Mouse (Mus musculus) forebrain, postnatal 0 days (tissue): ENCODE results near the gene Cyp17a1. TPM values are rescaled to one million over a fixed set of nuclear protein-coding genes. Genes with fewer than 3 reads are reported as not detected.

Experiments used
- ATAC-seq: fragments of 200-750 bp; cut with Nextera tagmentation; 2 replicates; pipeline ENCODE4 v1.8.0; 2017; ENCODE audit warnings: mild to moderate bottlenecking, moderate library complexity
- DNase-seq: peaks from one replicate; pipeline ENCODE4 v3.0.0-alpha.2; 2015
- H3K27ac ChIP-seq: fragments of 300-500 bp; sonication (generic); 2 replicates; pipeline ENCODE4 v1.5.1; 2014; ENCODE audit warnings: low read depth, mild to moderate bottlenecking, antibody characterized with exemption, low read length, moderate library complexity, mixed read lengths
- H3K27me3 ChIP-seq: fragments of 300-500 bp; sonication (generic); 2 replicates; pipeline ENCODE4 v1.6.1; 2014; ENCODE audit warnings: mild to moderate bottlenecking, low read length, mixed read lengths; ENCODE audit not compliant: insufficient read depth
- H3K36me3 ChIP-seq: fragments of 300-500 bp; sonication (generic); 2 replicates; pipeline ENCODE4 v1.6.1; 2014; ENCODE audit warnings: mild to moderate bottlenecking, moderate library complexity; ENCODE audit not compliant: insufficient read depth
- H3K4me1 ChIP-seq: fragments of 300-500 bp; sonication (generic); 2 replicates; pipeline ENCODE4 v1.6.1; 2014; ENCODE audit warnings: antibody characterized with exemption; ENCODE audit not compliant: insufficient read depth
- H3K4me2 ChIP-seq: fragments of 300-500 bp; sonication (generic); 2 replicates; pipeline ENCODE4 v1.6.1; 2014; ENCODE audit warnings: low read depth, mild to moderate bottlenecking, moderate library complexity
- H3K4me3 ChIP-seq: fragments of 300-500 bp; sonication (generic); 2 replicates; pipeline ENCODE4 v1.5.1; 2014; ENCODE audit warnings: low read depth, low read length, mixed read lengths
- H3K9ac ChIP-seq: fragments of 300-500 bp; sonication (generic); 2 replicates; pipeline ENCODE4 v1.6.1; 2014; ENCODE audit warnings: mild to moderate bottlenecking
- H3K9me3 ChIP-seq: fragments of 300-500 bp; sonication (generic); 2 replicates; pipeline ENCODE4 v1.6.1; 2016; ENCODE audit warnings: low read length
- CTCF ChIP-seq: sonication (generic); IDR thresholded peaks from 2 replicates; pipeline ENCODE4 v1.5.1; 2016; ENCODE audit warnings: antibody characterized with exemption, control low read depth, low read depth
- WGBS: fragments of 180-500 bp; shearing (Covaris S2); extraction: QIAGEN DNeasy Blood & Tissue Kit; methylation state at CpG from one replicate; pipeline ENCODE4 v1.1.7; 2014; 5-methylcytosine and 5-hydroxymethylcytosine counted together
- polyA plus RNA-seq: library from polyadenylated mRNA; unstranded; fragments of >200 nt; fragmentation: Nextera tagmentation; extraction: Ambion mirVana; gene quantifications from 2 replicates; pipeline ENCODE4 v1.2.1, GENCODE M21; 2015
- total RNA-seq: library from RNA; depleted of rRNA; stranded (reverse); fragments of >200 nt; gene quantifications from 2 replicates; pipeline ENCODE4 v1.2.3, GENCODE M21; 2014

The Cyp17a1 gene
- total and polyA plus RNA-seq, 2 experiments from 2014 or later = not detected

DNA sequence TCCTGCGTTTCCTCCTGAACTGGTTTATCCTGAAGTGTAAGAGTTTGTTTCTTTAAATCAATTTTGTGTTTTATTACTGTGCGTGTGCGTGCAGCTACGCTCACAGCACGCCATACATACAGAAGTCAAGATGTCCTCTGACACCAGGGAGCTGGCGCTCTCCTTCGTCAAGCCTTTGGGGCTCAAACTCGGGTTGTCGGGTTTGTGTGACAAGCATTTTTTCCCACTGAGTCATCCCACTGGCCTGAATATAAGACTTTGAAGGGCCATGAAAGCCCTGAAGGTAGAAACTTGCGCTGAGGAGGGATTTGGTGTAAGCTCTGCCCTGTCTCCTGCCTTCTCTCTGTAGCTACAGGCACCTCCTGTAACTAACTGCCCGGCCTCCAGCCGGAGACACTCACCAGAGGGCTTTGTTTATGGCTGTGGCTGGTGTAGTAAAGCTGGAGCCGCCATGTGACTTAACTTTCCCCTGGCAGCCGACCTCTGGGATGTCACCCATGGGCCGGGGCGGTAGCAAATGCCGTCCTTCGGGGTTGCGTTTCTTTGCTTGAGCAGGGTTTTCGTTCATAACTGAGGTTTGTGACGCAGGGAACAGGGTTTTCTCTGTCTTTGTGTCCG is 30.7 kb downstream of the Cyp17a1 start:
- DNase-seq = no peak
- H3K4me2 ChIP-seq = no peak overlapping the region
- peaks cover 6% of the 10 kb centered on the region for H3K4me1 ChIP-seq
- H3K4me3 ChIP-seq = no peak overlapping the region
- ATAC-seq = no peak
- no peak for TF ChIP-seq CTCF
- H3K27me3 ChIP-seq = no peaks in the 10 kb centered on the region
- WGBS = 60% methylated on average over 22 of the region's 22 CpGs
- no peaks in the 10 kb centered on the region for H3K9me3 ChIP-seq
- H3K9ac ChIP-seq = no peak overlapping the region
- H3K36me3 ChIP-seq = 0 out of 2 replicates have a peak, but pooled peaks cover 3% of the 10 kb centered on the region
- 0 out of 2 replicates have a peak overlapping the region, but pooled peaks have one; percentile 36 for H3K27ac ChIP-seq

DNA sequence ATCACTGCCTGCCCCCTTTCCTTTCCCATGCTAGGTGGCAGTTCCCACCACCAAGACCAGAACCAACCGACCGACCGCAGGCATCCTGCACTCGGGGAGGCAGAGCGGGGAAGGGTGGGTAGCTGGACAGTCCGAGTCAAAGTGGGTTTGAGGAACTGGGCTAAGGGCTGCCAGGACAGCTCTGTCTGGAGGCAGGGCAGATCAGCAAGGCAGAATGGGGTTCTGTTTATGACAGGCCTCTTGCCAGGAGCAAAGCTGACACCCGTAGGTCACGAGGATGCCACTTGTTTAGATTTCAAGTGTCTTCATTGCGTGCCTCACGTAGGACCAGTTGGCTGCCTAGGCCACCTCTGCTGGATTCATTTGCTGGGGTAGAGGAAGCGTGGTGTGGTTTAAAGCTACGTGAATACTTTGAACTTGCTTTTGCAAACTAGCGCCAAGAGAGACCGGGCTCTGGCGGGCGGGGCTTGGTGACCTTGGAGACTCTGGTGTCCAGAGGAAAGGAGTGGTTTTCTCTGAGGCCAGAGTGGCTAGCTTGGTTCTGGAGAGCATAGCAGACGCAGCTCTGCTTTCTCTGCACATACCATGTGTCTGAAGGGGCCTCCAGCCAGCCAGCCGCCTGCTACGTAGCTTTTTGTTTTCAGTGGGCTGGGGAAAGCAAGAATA is 31.4 kb downstream of the Cyp17a1 start:
- Histone ChIP-seq H3K9ac (no peak overlapping the region), H3K36me3 (0 out of 2 replicates have a peak, but pooled peaks cover 6% of the 10 kb centered on the region), H3K27ac (peak overlapping the region; percentile 36; the same call in 1 of the 2 replicates), H3K4me3 (no peak overlapping the region), H3K27me3 (no peaks in the 10 kb centered on the region), H3K4me2 (no peak overlapping the region), H3K9me3 (no peaks in the 10 kb centered on the region), H3K4me1 (peaks cover 6% of the 10 kb centered on the region)
- DNase-seq (no peak), ATAC-seq (peak; percentile 50)
- TF ChIP-seq CTCF = no peak
- WGBS = 53% methylated on average over 19 of the region's 19 CpGs

DNA sequence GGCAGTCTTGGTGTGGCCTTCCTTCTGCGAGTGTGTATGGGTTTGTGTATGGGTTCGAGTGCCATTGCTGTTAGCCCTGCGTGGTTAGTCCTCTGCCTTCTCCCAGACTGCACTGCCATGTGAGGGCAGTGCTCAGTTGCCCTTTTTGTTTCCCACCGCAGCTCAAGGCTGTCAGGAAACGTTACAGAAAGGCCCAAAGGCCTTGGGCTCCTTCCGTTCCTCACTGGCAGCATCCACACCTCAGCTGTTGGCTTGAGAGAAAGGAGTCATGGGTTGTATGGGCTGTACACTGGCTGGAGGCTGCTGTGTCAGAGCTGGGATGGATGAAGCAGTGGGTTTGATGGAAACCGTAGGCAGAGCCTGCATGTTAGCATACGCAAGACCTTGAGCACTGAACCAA is 32.2 kb downstream of the Cyp17a1 start:
- WGBS = 84% methylated on average over 8 of the region's 8 CpGs
- Histone ChIP-seq H3K27me3 (no peaks in the 10 kb centered on the region), H3K36me3 (0 out of 2 replicates have a peak, but pooled peaks cover 6% of the 10 kb centered on the region), H3K9ac (no peak overlapping the region), H3K4me3 (no peak overlapping the region), H3K9me3 (no peaks in the 10 kb centered on the region), H3K4me1 (peaks cover 6% of the 10 kb centered on the region), H3K4me2 (no peak overlapping the region), H3K27ac (no peak overlapping the region)
- TF ChIP-seq CTCF = no peak
- DNase-seq (no peak), ATAC-seq (no peak)

DNA sequence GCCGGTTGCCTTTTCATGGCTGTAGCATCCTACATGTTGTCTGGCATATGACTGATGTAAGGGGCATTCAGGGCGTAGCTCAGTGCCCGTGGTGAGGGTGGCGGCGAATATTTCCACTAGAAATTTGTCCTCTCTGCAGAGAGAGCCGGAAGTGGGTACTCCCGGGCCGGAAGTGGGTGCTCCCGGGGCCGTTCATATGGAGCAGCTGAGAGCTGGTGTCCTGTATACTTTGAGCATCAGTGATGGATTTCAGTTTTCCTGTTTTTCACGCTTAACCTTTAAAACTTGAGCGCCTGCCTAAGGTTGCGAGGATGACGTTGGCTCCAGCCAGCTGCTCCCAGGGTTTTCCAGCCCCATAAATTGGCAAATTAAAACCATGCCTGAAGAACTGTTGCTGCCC is 33.5 kb downstream of the Cyp17a1 start:
- WGBS = 91% methylated on average over 14 of the region's 14 CpGs
- peaks cover 6% of the 10 kb centered on the region for H3K4me1 ChIP-seq
- no peak for TF ChIP-seq CTCF
- DNase-seq (no peak), ATAC-seq (no peak)
- no peak overlapping the region for H3K4me2 ChIP-seq
- 0 out of 2 replicates have a peak, but pooled peaks cover 6% of the 10 kb centered on the region for H3K36me3 ChIP-seq
- no peak overlapping the region for H3K9ac ChIP-seq
- no peaks in the 10 kb centered on the region for H3K9me3 ChIP-seq
- no peak overlapping the region for H3K27ac ChIP-seq
- no peak overlapping the region for H3K4me3 ChIP-seq
- no peaks in the 10 kb centered on the region for H3K27me3 ChIP-seq

DNA sequence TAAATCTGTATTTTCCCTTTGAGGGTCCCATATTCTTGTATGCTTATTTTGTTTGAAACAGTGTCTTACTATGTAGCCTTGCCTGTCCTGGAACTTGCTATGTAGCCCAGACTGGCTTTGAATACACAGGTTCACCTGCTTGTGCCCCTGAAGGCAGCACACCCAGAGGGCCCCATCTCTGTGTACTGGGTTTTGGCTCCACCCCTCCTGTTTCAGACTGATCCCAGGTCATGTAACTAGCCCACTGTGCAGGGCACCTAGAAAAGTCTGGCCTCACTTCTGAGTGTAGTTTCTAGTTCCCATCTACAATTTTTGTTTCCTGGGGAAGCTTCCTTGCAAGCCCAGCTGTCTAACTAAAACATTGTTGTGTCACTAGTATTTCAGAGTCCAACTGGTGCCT is 33.9 kb downstream of the Cyp17a1 start:
- H3K36me3 ChIP-seq = 0 out of 2 replicates have a peak, but pooled peaks cover 6% of the 10 kb centered on the region
- TF ChIP-seq CTCF = no peak
- no peaks in the 10 kb centered on the region for H3K27me3 ChIP-seq
- no peak overlapping the region for H3K4me3 ChIP-seq
- no peak overlapping the region for H3K4me2 ChIP-seq
- ATAC-seq = no peak
- no peak overlapping the region for H3K27ac ChIP-seq
- H3K4me1 ChIP-seq = peaks cover 6% of the 10 kb centered on the region
- H3K9ac ChIP-seq = no peak overlapping the region
- DNase-seq = no peak
- no peaks in the 10 kb centered on the region for H3K9me3 ChIP-seq

DNA sequence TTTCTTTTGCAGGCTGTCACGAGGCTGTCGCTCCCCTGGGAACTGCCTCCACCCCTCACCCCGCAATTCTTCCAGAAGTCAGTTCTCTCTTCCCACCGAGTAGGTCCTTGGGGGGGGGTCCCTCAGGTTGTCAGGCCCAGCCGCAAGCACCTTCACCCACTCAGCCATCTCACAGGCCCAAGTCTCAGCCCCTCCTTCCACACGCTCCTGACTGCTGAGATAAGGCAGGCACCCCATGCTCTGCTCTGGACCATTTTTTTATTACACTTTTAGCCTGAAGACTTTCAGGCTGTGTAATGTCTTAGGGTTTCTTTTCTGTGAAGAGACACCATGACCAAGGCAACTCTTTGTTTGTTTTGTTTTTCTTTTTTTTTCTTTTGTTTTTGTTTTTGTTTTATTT is 35.4 kb downstream of the Cyp17a1 start:
- DNase-seq (no peak), ATAC-seq (no peak)
- Histone ChIP-seq H3K4me1 (no peaks in the 10 kb centered on the region), H3K36me3 (0 out of 2 replicates have a peak, but pooled peaks cover 6% of the 10 kb centered on the region), H3K27ac (no peak overlapping the region), H3K4me3 (no peak overlapping the region), H3K9me3 (no peaks in the 10 kb centered on the region), H3K9ac (no peak overlapping the region), H3K4me2 (no peak overlapping the region), H3K27me3 (no peaks in the 10 kb centered on the region)
- WGBS = 86% methylated on average over 6 of the region's 6 CpGs
- TF ChIP-seq CTCF = no peak

DNA sequence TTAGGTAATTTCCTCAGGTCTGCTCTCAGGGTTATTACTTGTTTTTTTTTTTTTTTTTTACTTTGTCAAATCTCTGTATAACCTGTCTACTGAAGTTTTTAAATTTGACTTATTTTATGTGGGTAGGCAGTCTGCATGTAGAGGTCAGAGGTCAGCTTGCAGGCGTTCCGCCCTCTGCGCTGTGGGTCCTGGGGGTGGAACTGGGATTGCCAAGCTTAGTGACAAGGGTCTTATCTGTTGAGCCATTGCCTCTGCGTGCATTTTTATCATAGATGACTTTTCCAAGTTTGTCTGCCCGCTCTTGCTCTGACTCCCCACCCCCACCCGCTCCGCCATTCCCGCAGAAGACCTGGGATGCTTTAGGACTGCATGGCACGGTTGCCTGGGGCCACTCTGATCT is 37.2 kb downstream of the Cyp17a1 start:
- no peak for ATAC-seq
- 80% methylated on average over 9 of the region's 9 CpGs for WGBS

More for the DNA sequence above, 37.2 kb downstream of the Cyp17a1 start:
- H3K9me3 ChIP-seq = no peaks in the 10 kb centered on the region
- H3K4me1 ChIP-seq = no peaks in the 10 kb centered on the region
- no peak overlapping the region for H3K4me2 ChIP-seq
- H3K4me3 ChIP-seq = no peak overlapping the region
- TF ChIP-seq CTCF = no peak
- H3K9ac ChIP-seq = no peak overlapping the region
- H3K27ac ChIP-seq = no peak overlapping the region
- DNase-seq = no peak
- H3K36me3 ChIP-seq = 0 out of 2 replicates have a peak, but pooled peaks cover 6% of the 10 kb centered on the region
- no peaks in the 10 kb centered on the region for H3K27me3 ChIP-seq
